Mouse (Mus musculus) cerebellum, adult 2 months (tissue): ENCODE data around the gene D17Wsu92e. TPM values are rescaled to one million over a fixed set of nuclear protein-coding genes. Genes with fewer than 3 reads are reported as not detected.

Experiments
- DNase-seq, 2 experiments: peaks; one replicate each; pipeline ENCODE4 v3.0.0; 2021
- H3K27ac ChIP-seq: fragments of 200-500 bp; 2 replicates; pipeline ENCODE4 v1.5.1; 2012; ENCODE audit warnings: low read length, control low read depth, inconsistent platforms; ENCODE audit not compliant: insufficient read depth
- H3K27me3 ChIP-seq: fragments of 200-500 bp; 2 replicates; pipeline ENCODE4 v1.6.1; 2012; ENCODE audit warnings: inconsistent platforms, mild to moderate bottlenecking, low read length, moderate library complexity; ENCODE audit not compliant: control insufficient read depth, insufficient read depth
- H3K4me1 ChIP-seq: fragments of 200-500 bp; 2 replicates; pipeline ENCODE4 v1.6.1; 2011; ENCODE audit warnings: low read length; ENCODE audit not compliant: control insufficient read depth, insufficient read depth
- H3K4me3 ChIP-seq: fragments of 200-500 bp; replicated peaks from 2 replicates; pipeline ENCODE3; 2011; ENCODE audit warnings: mild to moderate bottlenecking, low read depth, low read length, control low read depth; ENCODE audit not compliant: insufficient read depth
- CTCF ChIP-seq: fragments of 200-500 bp; IDR thresholded peaks from 2 replicates; pipeline ENCODE4 v1.5.1; 2011; ENCODE audit warnings: low read depth, mild to moderate bottlenecking, control low read depth, low read length, moderate library complexity, borderline replicate concordance; ENCODE audit not compliant: insufficient read depth
- POLR2A ChIP-seq: fragments of 200-500 bp; IDR thresholded peaks from 2 replicates; pipeline ENCODE4 v1.6.1; 2011; ENCODE audit warnings: low read length, control low read depth, borderline replicate concordance; ENCODE audit not compliant: insufficient read depth
- WGBS: fragments of 180-500 bp; shearing (Covaris S2); methylation state at CpG from one replicate; pipeline ENCODE4 v1.1.7; 2018; 5-methylcytosine and 5-hydroxymethylcytosine counted together
- polyA plus RNA-seq: library from polyadenylated mRNA; depleted of rRNA; stranded (reverse); fragments of >200 nt; gene quantifications from 2 replicates; pipeline ENCODE4 v1.2.3, GENCODE M21; 2012; rRNA removed

D17Wsu92e gene
- polyA plus RNA-seq, 1 experiment: 156 TPM

DNA sequence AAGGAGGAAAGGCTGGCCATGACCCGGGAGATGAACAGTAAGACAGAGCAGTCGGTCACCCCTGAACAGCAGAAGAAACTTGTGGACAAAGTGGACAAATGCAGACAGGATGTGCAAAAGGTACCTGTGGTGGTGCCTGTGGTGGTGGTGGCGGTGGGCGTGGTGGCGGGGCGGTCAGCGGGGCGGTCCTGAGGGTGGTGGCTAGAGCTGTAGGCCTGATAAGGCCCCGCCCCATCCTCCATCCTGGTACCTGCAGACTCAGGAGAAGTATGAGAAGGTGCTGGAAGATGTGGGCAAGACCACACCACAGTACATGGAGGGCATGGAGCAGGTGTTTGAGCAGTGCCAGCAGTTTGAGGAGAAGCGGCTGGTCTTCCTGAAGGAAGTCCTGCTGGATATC is 114.8 kb downstream of the D17Wsu92e start:
- H3K4me3 ChIP-seq: no peak overlapping the region
- no peak for DNase-seq
- 60% methylated on average over 10 of the region's 10 CpGs for WGBS
- TF ChIP-seq POLR2A: no peak
- TF ChIP-seq CTCF: no peak
- no peak overlapping the region for H3K27ac ChIP-seq
- peaks cover 34% of the 10 kb centered on the region for H3K4me1 ChIP-seq
- H3K27me3 ChIP-seq: no peaks in the 10 kb centered on the region

DNA sequence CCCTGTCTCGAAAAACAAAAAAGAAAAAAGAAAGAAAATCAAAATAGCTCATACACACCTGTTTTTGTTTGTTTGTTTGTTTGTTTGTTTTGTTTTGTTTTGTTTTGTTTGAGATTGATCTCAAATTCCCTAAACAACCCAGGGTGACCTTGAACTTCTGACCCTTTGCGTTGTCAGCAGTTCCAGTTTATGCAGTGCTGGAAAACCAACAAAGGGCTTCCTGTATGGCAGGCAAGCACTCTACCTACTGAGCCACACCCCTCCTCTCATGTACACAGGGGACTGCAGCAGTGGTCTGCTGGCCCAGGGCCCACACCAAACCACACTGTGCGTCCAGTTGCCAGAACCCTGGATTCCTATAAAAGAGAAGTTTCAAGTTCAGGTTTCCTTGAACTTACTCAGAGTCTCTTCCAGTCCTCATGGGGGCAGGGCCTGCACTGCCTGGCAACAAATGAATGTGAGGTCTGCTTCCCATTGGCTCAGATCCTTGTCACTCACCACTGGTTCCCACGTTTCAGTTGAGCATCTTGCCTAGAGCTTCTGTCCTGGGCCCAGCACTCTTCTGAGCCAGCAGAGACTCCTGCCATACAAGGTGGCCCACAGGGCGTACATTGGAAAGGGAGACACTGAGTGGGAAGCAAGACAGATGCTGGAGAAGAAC is 116.4 kb downstream of the D17Wsu92e start:
- TF ChIP-seq CTCF: no peak
- TF ChIP-seq POLR2A: no peak
- 58% methylated on average over 5 of the region's 5 CpGs for WGBS
- DNase-seq: no peak
- H3K4me3 ChIP-seq: no peak overlapping the region
- no peak overlapping the region for H3K27ac ChIP-seq
- H3K4me1 ChIP-seq: peaks cover 42% of the 10 kb centered on the region
- no peaks in the 10 kb centered on the region for H3K27me3 ChIP-seq

DNA sequence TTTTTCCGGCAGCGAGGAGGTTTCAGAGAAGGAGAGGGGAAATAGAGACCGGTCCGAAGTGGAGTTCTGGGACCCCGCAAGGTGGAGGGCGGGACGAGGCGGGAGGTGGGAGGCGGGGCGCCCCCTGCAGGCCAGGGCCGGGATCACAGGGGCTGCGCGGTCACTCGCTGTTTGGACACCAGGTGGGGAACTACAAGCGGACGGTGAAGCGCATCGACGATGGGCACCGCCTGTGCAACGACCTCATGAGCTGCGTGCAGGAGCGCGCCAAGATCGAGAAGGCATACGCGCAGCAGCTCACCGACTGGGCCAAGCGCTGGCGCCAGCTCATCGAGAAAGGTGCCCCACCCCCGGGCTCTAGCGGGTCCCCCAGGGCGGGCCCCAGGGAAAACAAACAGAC is 117.9 kb downstream of the D17Wsu92e start:
- peak; percentile 73 to 74 for DNase-seq
- no peak for TF ChIP-seq POLR2A
- TF ChIP-seq CTCF: peak; percentile 74
- H3K27me3 ChIP-seq: no peaks in the 10 kb centered on the region
- H3K4me1 ChIP-seq: peaks cover 28% of the 10 kb centered on the region
- no peak overlapping the region for H3K4me3 ChIP-seq
- 0 out of 2 replicates have a peak overlapping the region, but pooled peaks have one; percentile 10 for H3K27ac ChIP-seq
- WGBS: 2% methylated on average over 34 of the region's 34 CpGs

DNA sequence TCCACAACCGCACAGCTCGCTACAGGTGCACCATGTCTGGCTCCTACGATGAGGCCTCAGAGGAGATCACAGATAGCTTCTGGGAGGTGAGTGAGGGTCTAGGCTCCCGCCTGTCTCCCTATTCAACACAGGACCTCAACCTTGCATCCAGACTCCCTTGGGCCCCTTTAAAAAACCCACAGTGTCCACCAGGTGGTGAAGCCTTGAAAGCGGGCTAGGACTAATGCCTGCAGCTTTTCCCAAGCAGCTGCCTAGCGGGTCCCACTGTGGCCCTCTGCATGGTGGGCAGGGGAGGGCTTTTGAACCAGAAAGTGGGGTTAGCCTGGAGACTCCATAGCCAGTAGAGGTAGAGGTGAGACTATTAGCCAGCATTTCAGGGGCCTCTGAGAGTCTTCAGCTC is 118.6 kb downstream of the D17Wsu92e start:
- Histone ChIP-seq H3K4me3 (no peak overlapping the region), H3K27me3 (no peaks in the 10 kb centered on the region), H3K27ac (peak overlapping the region; percentile 14), H3K4me1 (peaks cover 28% of the 10 kb centered on the region)
- DNase-seq: no peak
- WGBS: 45% methylated on average over 6 of the region's 6 CpGs
- TF ChIP-seq POLR2A: no peak
- 0 out of 2 replicates have a peak, but pooled peaks have one; percentile 3 for TF ChIP-seq CTCF

Other genes starting within 250 kb of the D17Wsu92e start
- 336 and 366 TPM in 2 replicates for gene Nudt3, start 197.2 kb downstream of the D17Wsu92e start, polyA plus RNA-seq
- 0.16 TPM in 2 replicates for gene RPS10-NUDT3, start 185.4 kb downstream of the D17Wsu92e start, polyA plus RNA-seq
- gene Rps10, start 184.0 kb downstream of the D17Wsu92e start, polyA plus RNA-seq: 479 and 488 TPM in 2 replicates
- gene Pacsin1, start 165.1 kb downstream of the D17Wsu92e start, polyA plus RNA-seq: 228 and 244 TPM in 2 replicates
- gene Spdef, start 91.7 kb downstream of the D17Wsu92e start, polyA plus RNA-seq: 1.2 and 1.3 TPM in 2 replicates
- gene Snrpc, start 17.5 kb upstream of the D17Wsu92e start, polyA plus RNA-seq: 81.7 and 85.3 TPM in 2 replicates
- 18.2 and 18.5 TPM in 2 replicates for gene Uhrf1bp1, start 35.8 kb upstream of the D17Wsu92e start, polyA plus RNA-seq
- 74.2 and 74.9 TPM in 2 replicates for gene Anks1, start 88.7 kb upstream of the D17Wsu92e start, polyA plus RNA-seq
- gene Taf11, start 89.2 kb upstream of the D17Wsu92e start, polyA plus RNA-seq: 49.3 and 51.5 TPM in 2 replicates